Mouse (Mus musculus): Measurements from ENCODE around the gene Itga2.

GRCm38 (mm10) chr13:114931775-114932294 is at the start of gene Itga2:
- TF ChIP-seq CTCF (IDR thresholded peaks at IDR 0.05; ENCODE audit: extremely low read depth, insufficient read depth, low read length) (no peak), POLR2A (IDR thresholded peaks at IDR 0.05; ENCODE audit: extremely low read depth, insufficient read depth, low read length) (no peak)

All from cortical plate, adult 2 months (tissue).